Mouse (Mus musculus) liver, embryonic 14.5 days (tissue): ENCODE measurements around the gene Cdh13. TPM values are rescaled to one million over a fixed set of nuclear protein-coding genes. Genes with fewer than 3 reads are reported as not detected.

Experiments used
- ATAC-seq: fragments of 200-750 bp; cut with Nextera tagmentation; 2 replicates; pipeline ENCODE4 v1.8.0; 2017; ENCODE audit warnings: moderate number of reproducible peaks, mild to moderate bottlenecking, moderate library complexity; ENCODE audit not compliant: insufficient read depth
- DNase-seq, 3 experiments: peaks; one replicate each; pipeline ENCODE4 v3.0.0-alpha.2; 2012 to 2013; ENCODE audit warnings: low read depth in 3 of 3, low spot score in 3 of 3
- H3K27ac ChIP-seq: fragments of 300-500 bp; sonication (generic); 2 replicates; pipeline ENCODE4 v1.5.1; 2014; ENCODE audit warnings: moderate library complexity, mild to moderate bottlenecking, control low read depth, inconsistent platforms
- H3K27me3 ChIP-seq: fragments of 300-500 bp; sonication (generic); 2 replicates; pipeline ENCODE4 v1.6.1; 2014; ENCODE audit warnings: mild to moderate bottlenecking, low read length, moderate library complexity; ENCODE audit not compliant: control insufficient read depth, insufficient read depth
- H3K36me3 ChIP-seq: fragments of 300-500 bp; sonication (generic); replicated peaks from 2 replicates; pipeline ENCODE4 v1.6.1; 2014; ENCODE audit warnings: low read depth; ENCODE audit not compliant: control insufficient read depth, insufficient read depth
- H3K4me1 ChIP-seq, 2 experiments: fragments of 200-500 bp in 1 of 2; fragments of 300-500 bp in 1 of 2; sonication (generic) in 1 of 2; replicated peaks; 2 replicates each; pipeline ENCODE4 v1.6.1; 2012 to 2014; ENCODE audit warnings: antibody characterized with exemption in 1 of 2, inconsistent platforms in 1 of 2, low read length in 1 of 2; ENCODE audit not compliant: control insufficient read depth in 2 of 2, insufficient read depth in 2 of 2
- H3K4me2 ChIP-seq: fragments of 300-500 bp; sonication (generic); 2 replicates; pipeline ENCODE4 v1.6.1; 2014; ENCODE audit warnings: low read depth, mild to moderate bottlenecking, control low read depth, moderate library complexity
- H3K4me3 ChIP-seq, 2 experiments: fragments of 200-500 bp in 1 of 2; fragments of 300-500 bp in 1 of 2; sonication (generic) in 1 of 2; 2 replicates each; pipeline ENCODE4 v1.5.1; 2012 to 2014; ENCODE audit warnings: low read depth in 2 of 2, low read length in 2 of 2, mild to moderate bottlenecking in 2 of 2, control low read depth in 1 of 2, inconsistent platforms in 1 of 2, moderate library complexity in 1 of 2; ENCODE audit not compliant: insufficient read depth in 1 of 2
- H3K9ac ChIP-seq: fragments of 300-500 bp; sonication (generic); replicated peaks from 2 replicates; pipeline ENCODE4 v1.6.1; 2014; ENCODE audit warnings: mild to moderate bottlenecking, control low read depth, moderate library complexity
- H3K9me3 ChIP-seq: fragments of 300-500 bp; sonication (generic); 2 replicates; pipeline ENCODE4 v1.6.1; 2016; ENCODE audit warnings: low read length, mixed read lengths; ENCODE audit not compliant: control insufficient read depth
- CTCF ChIP-seq: IDR thresholded peaks from 2 replicates; pipeline ENCODE4 v1.5.1; 2016; ENCODE audit warnings: antibody characterized with exemption, low read depth, control low read depth
- EP300 ChIP-seq: IDR thresholded peaks from 2 replicates; pipeline ENCODE4 v1.6.1; 2016; ENCODE audit warnings: antibody characterized with exemption, low read depth
- WGBS: fragments of 180-500 bp; shearing (Covaris S2); extraction: QIAGEN DNeasy Blood & Tissue Kit; methylation state at CpG from one replicate; pipeline ENCODE4 v1.1.7; 2014; ENCODE audit not compliant: insufficient replicate concordance; 5-methylcytosine and 5-hydroxymethylcytosine counted together
- polyA plus RNA-seq, 2 experiments: library from polyadenylated mRNA; depleted of rRNA in 1 of 2; stranded (reverse) in 1 of 2; unstranded in 1 of 2; fragments of >200 nt; fragmentation: Nextera tagmentation in 1 of 2; extraction: Ambion mirVana in 1 of 2; gene quantifications; 2 replicates each; pipeline versions ENCODE4 v1.2.1 to v1.2.3; 2012 to 2014

Cdh13 gene
- polyA plus RNA-seq, 2 experiments: 0.15 to 0.43 TPM

- H3K4me2 ChIP-seq: no peak overlapping the region
These were observed 980.2 kb downstream of the Cdh13 start for GRCm38 (mm10) chr8:119263750-119264149.

GRCm38 (mm10) chr8:119266304-119266703 is 982.8 kb downstream of the Cdh13 start:
- TF ChIP-seq CTCF (no peak), EP300 (no peak)
- Histone ChIP-seq H3K9me3 (no peaks in the 10 kb centered on the region), H3K27ac (no peak overlapping the region), H3K27me3 (no peaks in the 10 kb centered on the region), H3K9ac (no peak overlapping the region), H3K4me3 (no peak overlapping the region), H3K36me3 (no peaks in the 10 kb centered on the region), H3K4me1 (no peaks in the 10 kb centered on the region), H3K4me2 (no peak overlapping the region)
- ATAC-seq (no peak), DNase-seq (no peak)
- 60% methylated on average over 4 of the region's 4 CpGs for WGBS

More at GRCm38 (mm10) chr8:119263750-119264149, 980.2 kb downstream of the Cdh13 start:
- TF ChIP-seq CTCF (no peak), EP300 (no peak)
- no peak overlapping the region for H3K4me3 ChIP-seq
- DNase-seq: no peak
- H3K9me3 ChIP-seq: no peaks in the 10 kb centered on the region
- ATAC-seq: no peak
- WGBS: 58% methylated on average over 7 of the region's 7 CpGs
- no peaks in the 10 kb centered on the region for H3K36me3 ChIP-seq
- no peak overlapping the region for H3K27ac ChIP-seq
- no peaks in the 10 kb centered on the region for H3K4me1 ChIP-seq
- no peak overlapping the region for H3K9ac ChIP-seq
- no peaks in the 10 kb centered on the region for H3K27me3 ChIP-seq

GRCm38 (mm10) chr8:119269576-119269975 is 986.0 kb downstream of the Cdh13 start:
- no peak overlapping the region for H3K9ac ChIP-seq
- no peak for ATAC-seq
- DNase-seq: no peak
- no peaks in the 10 kb centered on the region for H3K4me1 ChIP-seq
- no peaks in the 10 kb centered on the region for H3K27me3 ChIP-seq
- no peaks in the 10 kb centered on the region for H3K36me3 ChIP-seq
- no peak overlapping the region for H3K4me3 ChIP-seq
- H3K4me2 ChIP-seq: no peak overlapping the region
- TF ChIP-seq CTCF (no peak), EP300 (no peak)
- no peaks in the 10 kb centered on the region for H3K9me3 ChIP-seq
- 21% methylated on average over 3 of the region's 3 CpGs for WGBS
- H3K27ac ChIP-seq: no peak overlapping the region

GRCm38 (mm10) chr8:119270371-119270770 is 986.8 kb downstream of the Cdh13 start:
- DNase-seq (no peak), ATAC-seq (no peak)
- WGBS: 75% methylated on average over 9 of the region's 9 CpGs
- Histone ChIP-seq H3K4me2 (no peak overlapping the region), H3K9me3 (no peaks in the 10 kb centered on the region), H3K27ac (no peak overlapping the region), H3K4me3 (no peak overlapping the region), H3K27me3 (no peaks in the 10 kb centered on the region), H3K36me3 (no peaks in the 10 kb centered on the region), H3K4me1 (no peaks in the 10 kb centered on the region), H3K9ac (no peak overlapping the region)
- TF ChIP-seq EP300 (no peak), CTCF (no peak)

GRCm38 (mm10) chr8:119272891-119273290 is 989.4 kb downstream of the Cdh13 start:
- no peak for DNase-seq
- 48% methylated on average over 8 of the region's 8 CpGs for WGBS
- no peak for TF ChIP-seq EP300
- TF ChIP-seq CTCF: no peak
- Histone ChIP-seq H3K4me3 (no peak overlapping the region), H3K4me1 (no peaks in the 10 kb centered on the region), H3K9me3 (no peaks in the 10 kb centered on the region), H3K4me2 (no peak overlapping the region), H3K27me3 (no peaks in the 10 kb centered on the region), H3K36me3 (no peaks in the 10 kb centered on the region), H3K27ac (no peak overlapping the region), H3K9ac (no peak overlapping the region)
- no peak for ATAC-seq
